Mouse (Mus musculus): ENCODE results near the gene Alkbh2.

Gene Alkbh2

GRCm38 (mm10) chr5:114146028-114146888 lies 18.2 kb upstream of the Alkbh2 start, which contains the start of gene Acacb:
TSS of gene Acacb (plus strand) at chr5:114146535.
- DNase-seq (ENCODE audit: low spot score), result no peak

GRCm38 (mm10) chr5:114139175-114139574 lies 11.2 kb upstream of the Alkbh2 start:
- peak; percentile 47 for DNase-seq (ENCODE audit: low spot score)

- DNase-seq (ENCODE audit: low spot score), result no peak
Observed at GRCm38 (mm10) chr5:114138277-114139164, 10.5 kb upstream of the Alkbh2 start.

- no peak for DNase-seq (ENCODE audit: low spot score)
Observed at GRCm38 (mm10) chr5:114137481-114138276, 9.7 kb upstream of the Alkbh2 start.

- DNase-seq (ENCODE audit: low spot score), result no peak
Observed at GRCm38 (mm10) chr5:114135516-114135915, 7.5 kb upstream of the Alkbh2 start.

- peak; percentile 45 for DNase-seq (ENCODE audit: low spot score)
Observed at GRCm38 (mm10) chr5:114134091-114134534, 6.1 kb upstream of the Alkbh2 start.

GRCm38 (mm10) chr5:114132841-114133240 lies 4.8 kb upstream of the Alkbh2 start:
- no peak for DNase-seq (ENCODE audit: low spot score)

- DNase-seq (ENCODE audit: low spot score), result peak; percentile 29
Observed at GRCm38 (mm10) chr5:114131521-114131840, 3.5 kb upstream of the Alkbh2 start.

GRCm38 (mm10) chr5:114130698-114131520 lies 2.9 kb upstream of the Alkbh2 start:
- DNase-seq (ENCODE audit: low spot score), result peak; percentile 95

GRCm38 (mm10) chr5:114130211-114130605 lies 2.2 kb upstream of the Alkbh2 start, which contains the start of gene Ung:
TSS of gene Ung (plus strand) at chr5:114130386.
- no peak for DNase-seq (ENCODE audit: low spot score)

- no peak for DNase-seq (ENCODE audit: low spot score)
Observed at GRCm38 (mm10) chr5:114129550-114130210, 1.7 kb upstream of the Alkbh2 start.

- DNase-seq (ENCODE audit: low spot score), result no peak
Observed at GRCm38 (mm10) chr5:114126499-114127244, 1.3 kb downstream of the Alkbh2 start.

GRCm38 (mm10) chr5:114126008-114126407 lies 2.0 kb downstream of the Alkbh2 start:
- no peak for DNase-seq (ENCODE audit: low spot score)

GRCm38 (mm10) chr5:114119806-114120205 lies 8.2 kb downstream of the Alkbh2 start:
- no peak for DNase-seq (ENCODE audit: low spot score)

- no peak for DNase-seq (ENCODE audit: low spot score)
Observed at GRCm38 (mm10) chr5:114116586-114116985, 11.4 kb downstream of the Alkbh2 start.

GRCm38 (mm10) chr5:114115030-114115429 lies 13.0 kb downstream of the Alkbh2 start:
- DNase-seq (ENCODE audit: low spot score), result no peak

- no peak for DNase-seq (ENCODE audit: low spot score)
Observed at GRCm38 (mm10) chr5:114113334-114113733, 14.7 kb downstream of the Alkbh2 start.

- no peak for DNase-seq (ENCODE audit: low spot score)
Observed at GRCm38 (mm10) chr5:114106391-114106935, 21.6 kb downstream of the Alkbh2 start.

- DNase-seq (ENCODE audit: low spot score), result no peak
Observed at GRCm38 (mm10) chr5:114102807-114103206, 25.2 kb downstream of the Alkbh2 start.

Measured in ovary, postnatal 10 days (tissue).